Mouse (Mus musculus) spleen, adult 2 months (tissue): Measurements from ENCODE around the gene Ism1. TPM values are rescaled to one million over a fixed set of nuclear protein-coding genes. Genes with fewer than 3 reads are reported as not detected.

Experiments used
- DNase-seq, 2 experiments: peaks; one replicate each; pipeline versions ENCODE4 v3.0.0 to v3.0.0-alpha.2; 2012 to 2021; ENCODE audit warnings: low spot score in 2 of 2, low read depth in 1 of 2
- H3K27ac ChIP-seq: fragments of 200-500 bp; 2 replicates; pipeline ENCODE4 v1.5.1; 2012; ENCODE audit warnings: low read length, inconsistent platforms; ENCODE audit not compliant: insufficient read depth
- H3K27me3 ChIP-seq: fragments of 200-500 bp; 2 replicates; pipeline ENCODE4 v1.6.1; 2012; ENCODE audit warnings: mild to moderate bottlenecking, moderate library complexity, low read length, inconsistent platforms; ENCODE audit not compliant: control insufficient read depth, insufficient read depth
- H3K36me3 ChIP-seq: fragments of 200-500 bp; 2 replicates; pipeline ENCODE4 v1.6.1; 2012; ENCODE audit warnings: mild to moderate bottlenecking, low read length, inconsistent platforms; ENCODE audit not compliant: control insufficient read depth, insufficient read depth
- H3K4me1 ChIP-seq: fragments of 200-500 bp; 2 replicates; pipeline ENCODE4 v1.6.1; 2011; ENCODE audit warnings: inconsistent platforms; ENCODE audit not compliant: control insufficient read depth, insufficient read depth, insufficient read length
- H3K4me3 ChIP-seq: fragments of 200-500 bp; 2 replicates; pipeline ENCODE4 v1.5.1; 2011; ENCODE audit warnings: mild to moderate bottlenecking, inconsistent platforms; ENCODE audit not compliant: insufficient read depth, insufficient read length; ENCODE audit errors: extremely low read depth
- CTCF ChIP-seq: fragments of 200-500 bp; IDR thresholded peaks from 2 replicates; pipeline ENCODE4 v1.5.1; 2011; ENCODE audit warnings: mild to moderate bottlenecking, inconsistent platforms; ENCODE audit not compliant: insufficient read depth, insufficient read length, insufficient replicate concordance; ENCODE audit errors: extremely low read depth
- POLR2A ChIP-seq: fragments of 200-500 bp; IDR thresholded peaks from 2 replicates; pipeline ENCODE4 v1.6.1; 2011; ENCODE audit warnings: low read depth, low read length, inconsistent platforms
- WGBS: fragments of 180-500 bp; shearing (Covaris S2); methylation state at CpG from one replicate; pipeline ENCODE4 v1.1.7; 2018; 5-methylcytosine and 5-hydroxymethylcytosine counted together
- polyA plus RNA-seq: library from polyadenylated mRNA; depleted of rRNA; stranded (reverse); fragments of >200 nt; gene quantifications from 2 replicates; pipeline ENCODE4 v1.2.3, GENCODE M21; 2012; rRNA removed

The Ism1 gene
- polyA plus RNA-seq, 1 experiment = 0.28 TPM

DNA sequence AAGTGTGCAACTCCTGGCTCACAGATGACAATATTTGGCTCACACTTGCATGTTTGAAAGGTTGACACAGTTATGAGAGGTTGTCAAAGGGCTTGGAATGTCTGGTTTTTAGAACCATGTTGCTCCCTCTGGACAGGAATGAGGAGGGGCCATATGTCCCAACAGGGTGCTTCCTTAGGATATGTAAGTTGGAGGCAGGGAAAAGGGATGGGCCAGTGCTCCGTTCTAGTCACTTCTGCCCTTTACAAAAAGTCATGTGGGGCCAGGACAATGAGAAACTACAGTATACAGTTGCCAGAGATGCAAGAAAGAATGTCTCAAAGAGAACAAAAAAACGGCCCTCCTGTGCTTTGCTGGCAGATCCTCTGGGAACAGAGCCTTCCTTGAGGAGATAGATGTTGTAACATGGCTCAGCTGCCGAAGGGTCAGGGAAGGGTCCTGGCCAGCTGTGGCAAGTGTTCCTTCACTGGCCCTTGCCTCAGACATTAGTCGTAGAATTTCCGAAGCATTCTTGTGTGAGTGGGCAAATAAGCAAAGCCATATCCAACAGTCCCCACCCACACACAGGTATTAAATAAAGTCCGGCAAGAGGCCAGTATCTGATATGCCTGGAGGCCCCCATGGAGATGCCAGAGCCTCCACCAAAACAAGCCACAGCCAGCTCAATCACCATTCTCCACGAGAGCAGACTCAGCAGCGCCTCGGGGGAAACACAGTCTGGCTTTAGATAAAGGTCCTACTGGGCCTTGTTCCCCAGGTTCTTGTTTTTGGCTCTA is 114.6 kb downstream of the Ism1 start:
- H3K4me3 ChIP-seq = no peak overlapping the region
- H3K4me1 ChIP-seq = no peaks in the 10 kb centered on the region
- no peaks in the 10 kb centered on the region for H3K36me3 ChIP-seq
- TF ChIP-seq POLR2A (no peak), CTCF (no peak)
- 86% methylated on average over 9 of the region's 9 CpGs for WGBS
- DNase-seq = no peak
- H3K27me3 ChIP-seq = no peaks in the 10 kb centered on the region
- H3K27ac ChIP-seq = no peak overlapping the region

DNA sequence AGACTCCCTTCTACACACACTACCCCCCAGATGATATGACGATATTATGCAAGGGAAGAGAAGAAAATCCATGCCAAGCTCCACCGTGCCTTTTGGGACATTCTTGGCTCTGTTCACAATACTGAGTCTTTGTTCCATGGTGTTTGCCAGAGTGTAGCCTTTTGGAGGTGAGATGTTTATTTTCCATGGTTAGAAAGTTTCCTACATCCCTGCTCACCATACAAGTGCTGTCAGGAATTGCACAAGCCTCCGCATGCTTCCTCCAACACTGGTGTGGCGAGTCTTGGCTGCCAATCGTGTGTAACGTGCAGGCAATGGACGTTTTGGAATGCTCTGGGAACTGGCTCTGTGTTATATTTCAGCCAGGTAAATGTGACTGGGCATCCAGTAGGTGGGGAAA is 126.1 kb downstream of the Ism1 start:
- no peak overlapping the region for H3K27ac ChIP-seq
- no peak overlapping the region for H3K4me3 ChIP-seq
- no peak for TF ChIP-seq POLR2A
- no peak for TF ChIP-seq CTCF
- H3K36me3 ChIP-seq = no peaks in the 10 kb centered on the region
- 87% methylated on average over 7 of the region's 7 CpGs for WGBS
- no peaks in the 10 kb centered on the region for H3K4me1 ChIP-seq
- no peaks in the 10 kb centered on the region for H3K27me3 ChIP-seq
- DNase-seq = no peak

DNA sequence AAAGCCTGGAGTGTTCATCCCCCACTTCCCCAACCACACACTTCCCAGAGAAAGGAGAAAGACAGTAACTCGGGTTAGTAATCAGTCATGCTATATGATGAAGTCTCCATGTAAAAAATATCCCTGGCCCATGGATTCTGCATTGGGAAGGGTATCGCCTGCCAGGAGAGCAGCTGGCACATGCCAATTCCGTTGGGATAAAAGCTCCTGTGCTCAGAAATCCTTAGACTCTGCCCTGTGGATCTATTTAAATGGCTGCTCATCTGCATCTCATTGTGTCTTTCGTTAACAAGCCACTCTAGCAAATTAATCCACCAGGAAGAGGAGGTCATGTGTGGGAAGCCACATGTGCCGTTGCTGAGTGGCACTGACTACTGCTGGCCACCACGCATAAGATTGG is 129.9 kb downstream of the Ism1 start:
- Histone ChIP-seq H3K27me3 (no peaks in the 10 kb centered on the region), H3K4me1 (no peaks in the 10 kb centered on the region), H3K27ac (no peak overlapping the region), H3K36me3 (no peaks in the 10 kb centered on the region), H3K4me3 (no peak overlapping the region)
- 85% methylated on average over 6 of the region's 6 CpGs for WGBS
- TF ChIP-seq POLR2A = no peak
- no peak for DNase-seq

Other genes starting within 250 kb of the Ism1 start
- not detected in 2 replicates for gene Sptlc3, start 184.3 kb upstream of the Ism1 start, polyA plus RNA-seq